Mouse (Mus musculus) lung, adult 10 weeks (tissue): ENCODE data around the gene Ddr1. TPM values are rescaled to one million over a fixed set of nuclear protein-coding genes. Genes with fewer than 3 reads are reported as not detected.

Experiments used
- polyA plus RNA-seq: library from polyadenylated mRNA; stranded (reverse); fragments of 350-450 nt; fragmentation: Illumina TruSeq; extraction: RNeasy Lipid Tissue Mini Kit (QIAGEN cat#74804); gene quantifications from one replicate; pipeline ENCODE4 v1.2.3, GENCODE M21; 2014; ENCODE audit warnings: low read depth, low replicate concordance; ENCODE audit not compliant: insufficient read depth

The Ddr1 gene
- polyA plus RNA-seq: 18.8 TPM

GRCm38 (mm10) chr17:35704621-35705464, at the start of gene Ddr1:
Gene Ddr1 (minus strand): TSS chr17:35704621.

GRCm38 (mm10) chr17:35673416-35674035, 30.9 kb downstream of the Ddr1 start, which contains the start of gene Gtf2h4:
Gene Gtf2h4 (minus strand): TSS chr17:35673739.

GRCm38 (mm10) chr17:35667334-35668065, 36.9 kb downstream of the Ddr1 start, which contains the start of gene Vars2:
Gene Vars2 (minus strand): TSS chr17:35667592.

GRCm38 (mm10) chr17:35643609-35644236, 60.7 kb downstream of the Ddr1 start, which contains the start of gene Mucl3:
Gene Mucl3 (minus strand): TSS chr17:35643695.

Other genes with a start within 250 kb of the Ddr1 start
- gene H2-Q10, start 234.5 kb downstream of the Ddr1 start, polyA plus RNA-seq: 7.1 TPM
- not detected for gene Pou5f1, start 198.6 kb downstream of the Ddr1 start, polyA plus RNA-seq
- gene Tcf19, start 187.8 kb downstream of the Ddr1 start, polyA plus RNA-seq: 4.4 TPM
- 4.7 TPM for gene Cchcr1, start 187.5 kb downstream of the Ddr1 start, polyA plus RNA-seq
- gene Psors1c2, start 171.4 kb downstream of the Ddr1 start, polyA plus RNA-seq: not detected
- 0.30 TPM for gene Cdsn, start 152.5 kb downstream of the Ddr1 start, polyA plus RNA-seq
- not detected for gene 2300002M23Rik, start 137.2 kb downstream of the Ddr1 start, polyA plus RNA-seq
- gene Sfta2, start 103.1 kb downstream of the Ddr1 start, polyA plus RNA-seq: 250 TPM
- gene Gm9573, start 78.0 kb downstream of the Ddr1 start, polyA plus RNA-seq: not detected
- gene Mucl3, start 60.9 kb downstream of the Ddr1 start, polyA plus RNA-seq: 0.20 TPM
- gene Vars2, start 37.0 kb downstream of the Ddr1 start, polyA plus RNA-seq: 8.7 TPM
- 16.5 TPM for gene Gtf2h4, start 30.9 kb downstream of the Ddr1 start, polyA plus RNA-seq
- gene Ier3, start 117.1 kb upstream of the Ddr1 start, polyA plus RNA-seq: 135 TPM
- 81.2 TPM for gene Flot1, start 118.6 kb upstream of the Ddr1 start, polyA plus RNA-seq
- gene Tubb5, start 133.7 kb upstream of the Ddr1 start, polyA plus RNA-seq: 117 TPM
- 4.5 TPM for gene Mdc1, start 136.9 kb upstream of the Ddr1 start, polyA plus RNA-seq
- gene Nrm, start 156.7 kb upstream of the Ddr1 start, polyA plus RNA-seq: 8.9 TPM
- gene Ppp1r18, start 161.0 kb upstream of the Ddr1 start, polyA plus RNA-seq: 36.0 TPM
- gene Dhx16, start 175.2 kb upstream of the Ddr1 start, polyA plus RNA-seq: 44.7 TPM
- gene 2310061I04Rik, start 192.8 kb upstream of the Ddr1 start, polyA plus RNA-seq: 22.0 TPM
- 10.0 TPM for gene Atat1, start 205.5 kb upstream of the Ddr1 start, polyA plus RNA-seq
- 31.5 TPM for gene Mrps18b, start 211.8 kb upstream of the Ddr1 start, polyA plus RNA-seq
- gene Ppp1r10, start 211.8 kb upstream of the Ddr1 start, polyA plus RNA-seq: 14.3 TPM